ENCODE assay signal across 1 mouse cellular context in the genomic region with DNA sequence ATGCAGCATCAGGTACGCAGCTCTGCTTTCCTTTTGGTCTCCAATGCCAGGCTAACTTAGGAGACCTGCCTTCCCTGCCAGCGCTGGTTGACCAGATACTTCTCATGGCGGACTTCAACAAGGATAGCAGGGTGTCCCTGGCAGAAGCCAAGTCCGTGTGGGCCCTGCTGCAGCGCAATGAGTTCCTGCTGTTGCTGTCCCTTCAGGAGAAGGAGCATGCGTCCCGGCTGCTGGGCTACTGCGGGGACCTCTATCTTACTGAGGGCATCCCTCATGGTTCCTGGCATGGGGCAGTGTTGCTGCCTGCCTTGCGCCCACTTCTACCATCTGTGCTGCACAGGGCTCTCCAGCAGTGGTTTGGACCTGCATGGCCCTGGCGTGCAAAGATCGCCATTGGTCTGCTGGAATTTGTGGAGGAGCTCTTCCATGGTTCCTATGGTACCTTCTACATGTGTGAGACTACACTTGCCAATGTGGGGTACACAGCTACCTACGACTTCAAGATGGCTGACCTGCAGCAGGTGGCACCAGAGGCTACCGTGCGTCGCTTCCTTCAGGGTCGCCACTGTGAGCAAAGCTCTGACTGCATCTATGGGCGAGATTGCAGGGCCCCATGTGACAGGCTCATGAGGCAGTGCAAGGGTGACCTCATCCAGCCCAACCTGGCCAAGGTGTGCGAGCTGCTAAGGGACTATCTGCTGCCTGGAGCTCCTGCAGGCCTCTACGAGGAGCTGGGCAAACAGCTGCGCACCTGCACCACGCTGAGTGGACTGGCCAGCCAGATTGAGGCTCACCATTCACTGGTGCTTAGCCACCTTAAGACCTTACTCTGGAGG.
TF ChIP-seq lines count a peak whose summit lies in the region.

No protein-coding gene starts in this region.

TF ChIP-seq in MEL, 35 proteins besides CTCF, POLR2A, EP300 and RAD21 (continued from another document):
- peak; percentile 22; the same call in 1 of the 2 replicates for TF ChIP-seq ZMIZ1 (IDR thresholded peaks at IDR 0.05; ENCODE audit: low read depth, low read length)
- TF ChIP-seq TBP (IDR thresholded peaks at IDR 0.05; ENCODE audit: low read depth, low read length): 0 out of 2 replicates have a peak, but pooled peaks have one; percentile 32
- TF ChIP-seq NELFE (IDR thresholded peaks at IDR 0.05; ENCODE audit: low read depth, low read length): peak; percentile 14
- 0 out of 2 replicates have a peak, but pooled peaks have one; percentile 1 for TF ChIP-seq POLR2AphosphoS5 (IDR thresholded peaks at IDR 0.05; ENCODE audit: borderline replicate concordance, low read depth, low read length)
